Mouse (Mus musculus): ENCODE data around the gene Slc39a11. TPM values are rescaled to one million over a fixed set of nuclear protein-coding genes. Genes with fewer than 3 reads are reported as not detected.

Slc39a11 gene
- polyA plus RNA-seq, 1 experiment from 2014 or later, result 18.6 TPM

GRCm38 (mm10) chr11:113552539-113552938 lies 97.3 kb downstream of the Slc39a11 start:
- H3K36me3 ChIP-seq (ENCODE audit: control insufficient read depth, insufficient read depth, low read length), result no peaks in the 10 kb centered on the region

GRCm38 (mm10) chr11:113546217-113546877 lies 103.5 kb downstream of the Slc39a11 start:
- Histone ChIP-seq H3K36me3 (ENCODE audit: control insufficient read depth, insufficient read depth, low read length) (no peaks in the 10 kb centered on the region), H3K9ac (replicated peaks; ENCODE audit: low read depth, low read length) (no peak overlapping the region), H3K27me3 (ENCODE audit: control insufficient read depth, insufficient read depth, low read length) (no peaks in the 10 kb centered on the region), H3K9me3 (ENCODE audit: control insufficient read depth, low read depth, low read length) (no peaks in the 10 kb centered on the region), H3K27ac (ENCODE audit: low read length) (no peak overlapping the region), H3K4me1 (ENCODE audit: control insufficient read depth, insufficient read depth, low read length) (0 out of 2 replicates have a peak, but pooled peaks cover 4% of the 10 kb centered on the region), H3K4me3 (ENCODE audit: low read depth, low read length) (no peak overlapping the region), H3K4me2 (replicated peaks; ENCODE audit: low read depth, low read length) (no peak overlapping the region)
- no peak for ATAC-seq (ENCODE audit: insufficient number of reproducible peaks, insufficient read depth, low FRiP score, low read depth)
- 62% methylated on average over 11 of the region's 11 CpGs for WGBS

More at GRCm38 (mm10) chr11:113552539-113552938, 97.3 kb downstream of the Slc39a11 start:
- H3K27me3 ChIP-seq (ENCODE audit: control insufficient read depth, insufficient read depth, low read length), result no peaks in the 10 kb centered on the region
- H3K4me1 ChIP-seq (ENCODE audit: control insufficient read depth, insufficient read depth, low read length), result no peaks in the 10 kb centered on the region
- H3K4me2 ChIP-seq (replicated peaks; ENCODE audit: low read depth, low read length), result no peak overlapping the region
- H3K9ac ChIP-seq (replicated peaks; ENCODE audit: low read depth, low read length), result no peak overlapping the region
- no peak for ATAC-seq (ENCODE audit: insufficient number of reproducible peaks, insufficient read depth, low FRiP score, low read depth)
- WGBS, result 49% methylated on average over 10 of the region's 10 CpGs
- H3K9me3 ChIP-seq (ENCODE audit: control insufficient read depth, low read depth, low read length), result no peaks in the 10 kb centered on the region
- no peak overlapping the region for H3K27ac ChIP-seq (ENCODE audit: low read length)
- no peak overlapping the region for H3K4me3 ChIP-seq (ENCODE audit: low read depth, low read length)

GRCm38 (mm10) chr11:113544017-113544640 lies 105.8 kb downstream of the Slc39a11 start:
- no peak for ATAC-seq (ENCODE audit: insufficient number of reproducible peaks, insufficient read depth, low FRiP score, low read depth)

GRCm38 (mm10) chr11:113541073-113541472 lies 108.8 kb downstream of the Slc39a11 start:
- no peak overlapping the region for H3K9ac ChIP-seq (replicated peaks; ENCODE audit: low read depth, low read length)
- no peak for ATAC-seq (ENCODE audit: insufficient number of reproducible peaks, insufficient read depth, low FRiP score, low read depth)
- H3K4me3 ChIP-seq (ENCODE audit: low read depth, low read length), result no peak overlapping the region
- H3K27me3 ChIP-seq (ENCODE audit: control insufficient read depth, insufficient read depth, low read length), result no peaks in the 10 kb centered on the region
- H3K27ac ChIP-seq (ENCODE audit: low read length), result no peak overlapping the region
- H3K9me3 ChIP-seq (ENCODE audit: control insufficient read depth, low read depth, low read length), result no peaks in the 10 kb centered on the region
- no peaks in the 10 kb centered on the region for H3K4me1 ChIP-seq (ENCODE audit: control insufficient read depth, insufficient read depth, low read length)
- no peak overlapping the region for H3K4me2 ChIP-seq (replicated peaks; ENCODE audit: low read depth, low read length)
- no peaks in the 10 kb centered on the region for H3K36me3 ChIP-seq (ENCODE audit: control insufficient read depth, insufficient read depth, low read length)
- WGBS, result 94% methylated on average over 8 of the region's 8 CpGs

More at GRCm38 (mm10) chr11:113544017-113544640, 105.8 kb downstream of the Slc39a11 start:
- Histone ChIP-seq H3K9ac (replicated peaks; ENCODE audit: low read depth, low read length) (no peak overlapping the region), H3K27ac (ENCODE audit: low read length) (no peak overlapping the region), H3K4me2 (replicated peaks; ENCODE audit: low read depth, low read length) (no peak overlapping the region), H3K9me3 (ENCODE audit: control insufficient read depth, low read depth, low read length) (no peaks in the 10 kb centered on the region), H3K4me1 (ENCODE audit: control insufficient read depth, insufficient read depth, low read length) (0 out of 2 replicates have a peak, but pooled peaks cover 4% of the 10 kb centered on the region), H3K27me3 (ENCODE audit: control insufficient read depth, insufficient read depth, low read length) (no peaks in the 10 kb centered on the region), H3K4me3 (ENCODE audit: low read depth, low read length) (no peak overlapping the region), H3K36me3 (ENCODE audit: control insufficient read depth, insufficient read depth, low read length) (no peaks in the 10 kb centered on the region)
- WGBS, result 86% methylated on average over 11 of the region's 11 CpGs

- 47% methylated on average over 15 of the region's 15 CpGs for WGBS
- no peaks in the 10 kb centered on the region for H3K4me1 ChIP-seq (ENCODE audit: control insufficient read depth, insufficient read depth, low read length)
- no peak overlapping the region for H3K9ac ChIP-seq (replicated peaks; ENCODE audit: low read depth, low read length)
- H3K4me2 ChIP-seq (replicated peaks; ENCODE audit: low read depth, low read length), result no peak overlapping the region
- H3K4me3 ChIP-seq (ENCODE audit: low read depth, low read length), result no peak overlapping the region
- H3K27ac ChIP-seq (ENCODE audit: low read length), result no peak overlapping the region
- no peak for ATAC-seq (ENCODE audit: insufficient number of reproducible peaks, insufficient read depth, low FRiP score, low read depth)
- H3K9me3 ChIP-seq (ENCODE audit: control insufficient read depth, low read depth, low read length), result no peaks in the 10 kb centered on the region
- H3K36me3 ChIP-seq (ENCODE audit: control insufficient read depth, insufficient read depth, low read length), result no peaks in the 10 kb centered on the region
- no peaks in the 10 kb centered on the region for H3K27me3 ChIP-seq (ENCODE audit: control insufficient read depth, insufficient read depth, low read length)
Observed at GRCm38 (mm10) chr11:113539502-113540209, 110.2 kb downstream of the Slc39a11 start.

GRCm38 (mm10) chr11:113539079-113539478 lies 110.8 kb downstream of the Slc39a11 start:
- WGBS, result 66% methylated on average over 6 of the region's 6 CpGs
- no peak for ATAC-seq (ENCODE audit: insufficient number of reproducible peaks, insufficient read depth, low FRiP score, low read depth)

GRCm38 (mm10) chr11:113538406-113538917 lies 111.4 kb downstream of the Slc39a11 start:
- 88% methylated on average over 4 of the region's 4 CpGs for WGBS
- ATAC-seq (ENCODE audit: insufficient number of reproducible peaks, insufficient read depth, low FRiP score, low read depth), result no peak

More at GRCm38 (mm10) chr11:113539079-113539478, 110.8 kb downstream of the Slc39a11 start:
- Histone ChIP-seq H3K36me3 (ENCODE audit: control insufficient read depth, insufficient read depth, low read length) (no peaks in the 10 kb centered on the region), H3K9ac (replicated peaks; ENCODE audit: low read depth, low read length) (no peak overlapping the region), H3K27me3 (ENCODE audit: control insufficient read depth, insufficient read depth, low read length) (no peaks in the 10 kb centered on the region), H3K4me2 (replicated peaks; ENCODE audit: low read depth, low read length) (no peak overlapping the region), H3K27ac (ENCODE audit: low read length) (no peak overlapping the region), H3K4me3 (ENCODE audit: low read depth, low read length) (no peak overlapping the region), H3K9me3 (ENCODE audit: control insufficient read depth, low read depth, low read length) (no peaks in the 10 kb centered on the region), H3K4me1 (ENCODE audit: control insufficient read depth, insufficient read depth, low read length) (no peaks in the 10 kb centered on the region)

GRCm38 (mm10) chr11:113537715-113538114 lies 112.2 kb downstream of the Slc39a11 start:
- Histone ChIP-seq H3K4me1 (ENCODE audit: control insufficient read depth, insufficient read depth, low read length) (no peaks in the 10 kb centered on the region), H3K9me3 (ENCODE audit: control insufficient read depth, low read depth, low read length) (no peaks in the 10 kb centered on the region), H3K4me2 (replicated peaks; ENCODE audit: low read depth, low read length) (no peak overlapping the region), H3K4me3 (ENCODE audit: low read depth, low read length) (no peak overlapping the region), H3K27me3 (ENCODE audit: control insufficient read depth, insufficient read depth, low read length) (no peaks in the 10 kb centered on the region), H3K36me3 (ENCODE audit: control insufficient read depth, insufficient read depth, low read length) (no peaks in the 10 kb centered on the region), H3K9ac (replicated peaks; ENCODE audit: low read depth, low read length) (no peak overlapping the region), H3K27ac (ENCODE audit: low read length) (no peak overlapping the region)
- ATAC-seq (ENCODE audit: insufficient number of reproducible peaks, insufficient read depth, low FRiP score, low read depth), result no peak
- 84% methylated on average over 7 of the region's 7 CpGs for WGBS

More at GRCm38 (mm10) chr11:113538406-113538917, 111.4 kb downstream of the Slc39a11 start:
- Histone ChIP-seq H3K9ac (replicated peaks; ENCODE audit: low read depth, low read length) (no peak overlapping the region), H3K36me3 (ENCODE audit: control insufficient read depth, insufficient read depth, low read length) (no peaks in the 10 kb centered on the region), H3K27me3 (ENCODE audit: control insufficient read depth, insufficient read depth, low read length) (no peaks in the 10 kb centered on the region), H3K9me3 (ENCODE audit: control insufficient read depth, low read depth, low read length) (no peaks in the 10 kb centered on the region), H3K4me3 (ENCODE audit: low read depth, low read length) (no peak overlapping the region), H3K27ac (ENCODE audit: low read length) (no peak overlapping the region), H3K4me2 (replicated peaks; ENCODE audit: low read depth, low read length) (no peak overlapping the region), H3K4me1 (ENCODE audit: control insufficient read depth, insufficient read depth, low read length) (no peaks in the 10 kb centered on the region)
